Mouse (Mus musculus): ENCODE measurements around the gene Sft2d2.

DNA sequence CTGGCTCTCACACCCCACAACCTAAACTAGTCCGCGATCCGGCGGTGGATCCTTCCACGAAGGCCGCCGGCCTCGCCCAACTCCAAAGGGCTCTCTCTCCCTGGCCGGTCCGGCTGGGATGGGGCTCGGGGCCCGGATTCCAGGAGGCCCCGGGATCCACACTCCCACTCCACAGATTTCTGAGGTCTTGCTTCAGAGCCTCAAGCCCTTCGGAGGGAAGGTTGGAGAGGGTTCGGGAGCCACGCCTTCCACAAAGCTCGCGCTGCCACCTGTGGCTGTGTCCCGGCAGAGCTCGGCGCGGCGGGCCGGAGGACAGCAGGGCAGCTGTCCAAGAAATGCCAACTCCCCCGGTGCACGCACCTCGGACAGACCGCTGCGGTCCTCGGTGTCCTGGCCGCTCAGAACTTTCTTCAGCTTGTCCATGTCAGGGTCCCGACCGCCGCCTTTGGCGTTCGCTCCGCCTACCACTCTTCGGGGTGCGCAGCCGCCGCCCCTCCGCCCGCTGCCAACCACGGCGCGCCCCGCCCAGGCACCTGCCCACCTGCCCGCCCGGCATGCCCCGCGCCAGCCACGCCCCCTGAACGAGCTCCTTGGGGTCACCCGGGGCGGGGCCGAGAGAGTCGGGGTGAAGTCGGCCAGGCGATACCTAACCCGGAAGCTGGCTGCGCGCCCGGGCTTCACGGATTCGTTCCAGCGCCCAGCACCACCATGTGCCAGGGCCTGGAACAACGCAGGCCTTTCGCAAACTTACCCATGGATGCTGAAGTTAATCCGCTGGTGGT, at the start of gene Sft2d2:
- TF ChIP-seq POLR2A (IDR thresholded peaks at IDR 0.05; ENCODE audit: control insufficient read depth, low read depth, low read length), result peak; percentile 43
- peak; percentile 13; the same call in 1 of the 2 replicates for TF ChIP-seq CTCF (IDR thresholded peaks at IDR 0.05; ENCODE audit: control insufficient read depth, insufficient read depth, insufficient replicate concordance, low read depth, low read length)
